Mouse (Mus musculus) thymus, adult 2 months (tissue): ENCODE measurements around the gene Chrm3.

ENCODE experiments used
- CTCF ChIP-seq: fragments of 200-500 bp; IDR thresholded peaks from 2 replicates; pipeline ENCODE4 v1.5.1; 2012; ENCODE audit warnings: mild to moderate bottlenecking, control low read depth, low read length, moderate library complexity, borderline replicate concordance; ENCODE audit not compliant: control insufficient read depth, poor library complexity, insufficient read depth; ENCODE audit errors: extremely low read depth
- POLR2A ChIP-seq: fragments of 200-500 bp; IDR thresholded peaks from 2 replicates; pipeline ENCODE4 v1.6.1; 2012; ENCODE audit warnings: mild to moderate bottlenecking, low read length, control low read depth, moderate library complexity; ENCODE audit not compliant: control insufficient read depth, poor library complexity, insufficient read depth; ENCODE audit errors: extremely low read depth

GRCm38 (mm10) chr13:9887261-9887660 is 473.4 kb downstream of the Chrm3 start:
- TF ChIP-seq CTCF, result no peak
- TF ChIP-seq POLR2A, result no peak
